Mouse (Mus musculus) kidney, adult 9 months (tissue): ENCODE results near the gene Tent5c.

Source experiments
- DNase-seq: peaks from one replicate; pipeline ENCODE4 v3.0.0; 2022

Gene Tent5c

GRCm38 (mm10) chr3:100489133-100490009 is at the start of gene Tent5c:
Gene Tent5c, minus strand, starts transcription at chr3:100489324.
- DNase-seq: peak; percentile 97

- DNase-seq: no peak
These were observed 47.6 kb upstream of the Tent5c start for GRCm38 (mm10) chr3:100536686-100537085.

GRCm38 (mm10) chr3:100535902-100536301 is 46.8 kb upstream of the Tent5c start:
- DNase-seq: no peak

GRCm38 (mm10) chr3:100535298-100535697 is 46.2 kb upstream of the Tent5c start:
- DNase-seq: no peak

- no peak for DNase-seq
These were observed 45.3 kb upstream of the Tent5c start for GRCm38 (mm10) chr3:100534394-100534793.

- DNase-seq: no peak
These were observed 44.3 kb upstream of the Tent5c start for GRCm38 (mm10) chr3:100533429-100533828.

- DNase-seq: no peak
These were observed 41.8 kb upstream of the Tent5c start for GRCm38 (mm10) chr3:100530919-100531318.

GRCm38 (mm10) chr3:100530244-100530788 is 41.2 kb upstream of the Tent5c start:
- no peak for DNase-seq

- DNase-seq: peak; percentile 14
These were observed 33.5 kb upstream of the Tent5c start for GRCm38 (mm10) chr3:100522671-100523070.

- no peak for DNase-seq
These were observed 32.5 kb upstream of the Tent5c start for GRCm38 (mm10) chr3:100521626-100522025.

- no peak for DNase-seq
These were observed 26.6 kb upstream of the Tent5c start for GRCm38 (mm10) chr3:100515754-100516141.

GRCm38 (mm10) chr3:100515093-100515753 is 26.1 kb upstream of the Tent5c start:
- DNase-seq: no peak

- DNase-seq: no peak
These were observed 18.1 kb upstream of the Tent5c start for GRCm38 (mm10) chr3:100507174-100507573.

GRCm38 (mm10) chr3:100506715-100507114 is 17.6 kb upstream of the Tent5c start:
- no peak for DNase-seq

GRCm38 (mm10) chr3:100503882-100504281 is 14.8 kb upstream of the Tent5c start:
- DNase-seq: no peak

- no peak for DNase-seq
These were observed 13.4 kb upstream of the Tent5c start for GRCm38 (mm10) chr3:100502516-100502915.

- DNase-seq: no peak
These were observed 12.8 kb upstream of the Tent5c start for GRCm38 (mm10) chr3:100501899-100502298.

GRCm38 (mm10) chr3:100496081-100496480 is 7.0 kb upstream of the Tent5c start:
- no peak for DNase-seq

- DNase-seq: no peak
These were observed 6.3 kb upstream of the Tent5c start for GRCm38 (mm10) chr3:100495456-100495855.

GRCm38 (mm10) chr3:100494912-100495311 is 5.8 kb upstream of the Tent5c start:
- DNase-seq: no peak

- no peak for DNase-seq
These were observed 831 bp upstream of the Tent5c start for GRCm38 (mm10) chr3:100490010-100490300.

- DNase-seq: peak; percentile 69
These were observed 632 bp downstream of the Tent5c start for GRCm38 (mm10) chr3:100488251-100489132.

- no peak for DNase-seq
These were observed 2.1 kb downstream of the Tent5c start for GRCm38 (mm10) chr3:100487046-100487445.
